Mouse (Mus musculus) hematopoietic stem cell, adult 5-6 weeks (primary cell): ENCODE measurements around the gene AI464131. TPM values are rescaled to one million over a fixed set of nuclear protein-coding genes. Genes with fewer than 3 reads are reported as not detected.

ENCODE experiments used
- total RNA-seq: library from RNA; stranded (forward); fragments of 172-1452, 232-1000 nt; gene quantifications from 2 replicates; pipeline ENCODE4 v1.2.3, GENCODE M21; 2017

Gene AI464131
- total RNA-seq, 1 experiment from 2014 or later = 0.20 TPM

Other genes with a start within 250 kb of the AI464131 start
- gene Ubap2, start 227.9 kb downstream of the AI464131 start, total RNA-seq = 21.9 and 30.1 TPM in 2 replicates
- 25.5 and 35.0 TPM in 2 replicates for gene Dcaf12, start 188.2 kb downstream of the AI464131 start, total RNA-seq
- gene Ubap1, start 154.1 kb downstream of the AI464131 start, total RNA-seq = 37.3 and 44.5 TPM in 2 replicates
- gene Kif24, start 38.2 kb downstream of the AI464131 start, total RNA-seq = 10.9 and 13.5 TPM in 2 replicates
- gene Nudt2, start 37.9 kb downstream of the AI464131 start, total RNA-seq = 26.6 and 29.1 TPM in 2 replicates
- gene 1110017D15Rik, start 14.3 kb upstream of the AI464131 start, total RNA-seq = not detected in 2 replicates
- 1.3 and 2.2 TPM in 2 replicates for gene Fam219a, start 66.5 kb upstream of the AI464131 start, total RNA-seq
- not detected in 2 replicates for gene Dnaic1, start 66.7 kb upstream of the AI464131 start, total RNA-seq
- gene Enho, start 137.2 kb upstream of the AI464131 start, total RNA-seq = 1.0 and 2.3 TPM in 2 replicates
- not detected in 2 replicates for gene Cntfr, start 194.0 kb upstream of the AI464131 start, total RNA-seq
- 141 and 178 TPM in 2 replicates for gene Il11ra1, start 196.9 kb upstream of the AI464131 start, total RNA-seq
- 20.6 and 22.8 TPM in 2 replicates for gene Rpp25l, start 210.5 kb upstream of the AI464131 start, total RNA-seq
- 32.8 and 62.5 TPM in 2 replicates for gene Dctn3, start 220.1 kb upstream of the AI464131 start, total RNA-seq
- not detected in 2 replicates for gene Arid3c, start 228.1 kb upstream of the AI464131 start, total RNA-seq